Mouse (Mus musculus): Measurements from ENCODE around the gene Fez1.
A peak's percentile ranks its signal among the peaks of the same experiment; 100 is the strongest.

Gene Fez1

GRCm38 (mm10) chr9:36833914-36834313 is 12.2 kb downstream of the Fez1 start:
- no peak for DNase-seq (ENCODE audit: low read depth)

GRCm38 (mm10) chr9:36846346-36846745 is 24.7 kb downstream of the Fez1 start:
- DNase-seq (ENCODE audit: low read depth): no peak

GRCm38 (mm10) chr9:36848661-36849060 is 27.0 kb downstream of the Fez1 start:
- DNase-seq (ENCODE audit: low read depth): no peak

- DNase-seq (ENCODE audit: low read depth): no peak
These were observed 28.4 kb downstream of the Fez1 start for GRCm38 (mm10) chr9:36850091-36850490.

DNA sequence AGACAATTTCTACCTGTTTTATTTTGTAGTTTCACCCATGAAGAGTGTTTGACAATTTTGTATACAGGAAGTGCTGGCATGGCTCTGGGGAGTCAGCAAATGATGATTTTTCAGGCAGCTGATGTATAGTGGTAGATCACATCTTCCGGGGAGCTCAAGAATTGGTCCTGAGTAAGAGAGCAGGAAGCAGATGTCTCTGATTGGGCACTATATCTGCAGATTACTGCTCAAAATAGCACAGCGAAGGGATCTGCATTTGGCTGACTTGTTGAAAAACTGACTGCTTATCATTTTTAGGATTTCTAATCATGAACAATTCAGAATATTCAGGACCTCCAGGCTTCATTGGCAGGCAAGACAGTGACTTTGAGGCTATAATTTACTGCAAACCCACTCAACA is 30.5 kb downstream of the Fez1 start:
- DNase-seq (ENCODE audit: low read depth): no peak

DNA sequence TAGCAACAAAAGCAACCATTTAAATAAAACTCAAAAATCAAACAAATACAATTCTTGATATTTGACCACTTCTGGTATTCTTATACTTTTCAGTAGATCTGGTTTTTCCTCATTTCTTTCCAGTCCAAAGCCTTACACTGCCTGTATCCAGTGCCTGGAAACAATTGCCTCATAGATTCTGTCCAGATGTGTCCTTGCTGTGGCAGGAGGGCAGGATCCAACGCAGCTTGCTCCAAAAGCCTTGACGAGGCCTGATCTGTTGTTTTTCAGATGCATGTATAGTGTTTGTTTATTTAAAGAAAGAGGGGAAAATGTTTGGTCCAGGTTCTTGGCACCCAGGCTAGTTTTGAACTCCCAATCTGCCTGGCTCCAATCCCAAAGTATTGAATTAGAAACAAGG is 34.7 kb downstream of the Fez1 start:
- no peak for DNase-seq (ENCODE audit: low read depth)

DNA sequence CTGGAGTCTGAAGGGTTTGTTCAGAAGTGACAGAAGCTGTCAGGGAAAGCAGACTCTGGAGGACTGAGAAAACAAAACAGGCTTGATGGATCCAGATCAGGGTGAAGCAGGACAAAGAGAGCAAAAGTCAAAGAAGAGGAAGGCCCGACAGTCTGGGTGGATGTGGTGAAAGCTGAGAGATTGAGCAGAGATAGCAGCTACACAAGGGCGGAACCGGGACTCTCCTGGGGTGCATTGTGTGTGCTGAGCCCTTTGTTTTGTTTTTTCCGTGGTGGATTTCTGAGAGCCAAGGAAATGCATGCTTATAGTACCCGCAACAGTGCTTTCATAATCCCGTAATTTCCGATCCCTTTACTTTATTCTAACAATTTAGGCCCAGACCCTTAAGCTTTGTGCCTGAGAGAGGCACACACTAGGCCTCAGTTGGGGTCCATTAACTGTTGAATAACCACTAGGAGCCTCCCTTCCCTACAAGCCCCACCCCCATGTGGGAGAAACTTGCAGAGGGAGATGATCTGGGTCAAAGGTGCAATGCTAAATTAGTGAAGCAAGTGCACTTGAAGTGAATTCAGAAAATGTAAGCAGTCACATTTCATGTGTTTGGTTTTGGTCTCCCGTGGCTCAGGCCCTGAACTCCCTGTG is 35.9 kb downstream of the Fez1 start:
- no peak for DNase-seq (ENCODE audit: low read depth)

- DNase-seq (ENCODE audit: low read depth): no peak
These were observed 37.0 kb downstream of the Fez1 start for GRCm38 (mm10) chr9:36858677-36859076.

DNA sequence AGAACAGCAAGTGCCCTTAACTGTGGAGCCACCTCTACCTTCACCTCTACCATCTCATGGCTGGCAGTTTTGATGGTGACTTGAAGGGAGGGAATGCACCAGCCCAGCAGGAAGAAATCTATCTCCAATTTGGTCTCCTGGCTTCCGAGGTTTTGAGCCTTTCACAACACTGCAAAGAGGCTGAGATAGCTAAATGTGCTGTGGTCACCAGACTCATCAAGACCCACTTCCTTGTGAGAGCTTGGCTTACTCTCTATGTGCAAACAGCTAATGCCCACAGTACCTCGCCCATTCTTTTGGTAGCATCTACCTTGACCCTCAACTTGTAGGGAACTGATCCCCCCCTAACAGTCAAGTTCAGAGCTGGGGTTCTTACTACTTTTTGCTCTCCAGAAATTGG is 40.9 kb downstream of the Fez1 start:
- DNase-seq (ENCODE audit: low read depth): no peak

DNA sequence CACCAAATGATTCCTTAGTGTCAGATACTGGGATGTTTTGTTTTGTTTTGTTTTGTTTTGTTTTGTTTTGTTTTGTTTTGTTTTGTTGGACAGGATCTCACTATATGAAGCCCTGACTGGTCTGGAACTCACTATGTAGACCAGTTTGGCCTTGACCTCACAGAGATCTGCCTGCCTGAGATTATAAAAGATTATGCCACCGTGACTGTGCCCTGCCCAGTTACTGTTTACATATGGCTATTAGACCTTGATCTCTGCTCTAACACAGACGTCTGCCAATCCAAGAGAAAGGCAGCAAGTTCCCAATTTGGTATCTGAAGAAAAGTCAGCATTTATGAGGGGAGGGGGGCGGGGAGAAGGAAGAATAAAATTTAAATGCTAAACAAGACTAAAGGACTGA is 42.0 kb downstream of the Fez1 start:
- DNase-seq (ENCODE audit: low read depth): no peak

DNA sequence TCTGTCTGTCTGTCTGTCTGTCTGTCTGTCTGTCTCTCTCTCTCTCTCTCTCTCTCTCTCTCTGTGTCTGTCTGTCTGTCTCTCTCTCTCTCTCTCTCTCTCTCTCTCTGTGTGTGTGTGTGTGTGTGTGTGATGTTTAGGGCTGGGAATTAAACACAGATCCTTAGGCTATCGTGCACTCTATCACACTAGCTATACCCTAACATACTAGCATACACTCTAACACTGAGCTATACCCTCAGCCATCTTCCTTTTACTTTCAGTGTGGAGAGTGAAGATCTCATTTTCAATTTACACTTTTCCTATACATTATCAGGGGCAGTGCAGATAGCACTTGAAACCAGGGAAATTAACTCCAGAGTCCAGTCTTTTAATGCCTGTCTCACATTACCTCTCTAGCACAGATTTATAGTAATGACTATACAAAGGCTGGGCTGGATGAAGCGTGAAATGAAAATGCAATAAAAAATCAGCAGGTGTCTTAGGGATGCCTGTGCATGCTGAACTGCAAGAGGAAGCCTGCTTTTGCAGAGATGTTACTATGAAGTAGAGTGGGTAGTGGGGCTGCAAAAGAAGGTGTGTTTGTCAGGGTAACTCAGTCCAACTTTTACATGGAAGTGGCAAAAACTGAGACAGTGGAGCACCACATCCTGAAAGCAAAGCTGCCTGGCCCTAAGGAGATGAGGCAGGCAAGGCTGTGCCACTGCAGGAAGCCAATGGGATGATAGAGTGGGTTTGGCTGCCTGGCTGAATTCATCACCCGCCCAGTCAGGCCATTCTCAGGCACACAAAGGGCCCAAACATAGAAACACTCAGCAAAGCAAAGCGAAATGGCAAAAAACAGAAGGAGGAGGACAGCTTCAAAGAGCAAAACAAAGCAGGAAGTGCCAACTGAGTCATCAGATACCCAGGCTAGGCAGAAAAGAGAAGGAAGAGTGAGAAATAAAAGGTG is 43.5 kb downstream of the Fez1 start:
- no peak for DNase-seq (ENCODE audit: low read depth)

DNA sequence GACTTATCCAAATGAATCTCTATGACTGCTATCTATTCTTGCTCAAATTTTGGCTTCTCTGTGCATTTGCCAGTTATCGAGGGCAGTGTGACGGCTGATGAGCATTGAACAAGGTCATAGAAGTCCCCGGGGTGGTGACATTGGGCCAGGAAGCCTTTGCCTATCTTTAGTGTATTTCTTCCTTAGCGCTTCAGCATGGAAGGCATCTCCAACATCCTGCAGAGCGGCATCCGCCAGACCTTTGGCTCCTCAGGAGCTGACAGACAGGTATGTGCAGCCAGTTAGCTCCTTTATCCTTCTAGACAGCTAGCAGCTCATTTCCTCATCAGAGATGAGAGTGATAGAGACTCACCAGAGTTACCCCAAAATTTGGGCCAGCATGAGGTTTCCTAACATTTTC is 47.0 kb downstream of the Fez1 start:
- DNase-seq (ENCODE audit: low read depth): no peak

DNA sequence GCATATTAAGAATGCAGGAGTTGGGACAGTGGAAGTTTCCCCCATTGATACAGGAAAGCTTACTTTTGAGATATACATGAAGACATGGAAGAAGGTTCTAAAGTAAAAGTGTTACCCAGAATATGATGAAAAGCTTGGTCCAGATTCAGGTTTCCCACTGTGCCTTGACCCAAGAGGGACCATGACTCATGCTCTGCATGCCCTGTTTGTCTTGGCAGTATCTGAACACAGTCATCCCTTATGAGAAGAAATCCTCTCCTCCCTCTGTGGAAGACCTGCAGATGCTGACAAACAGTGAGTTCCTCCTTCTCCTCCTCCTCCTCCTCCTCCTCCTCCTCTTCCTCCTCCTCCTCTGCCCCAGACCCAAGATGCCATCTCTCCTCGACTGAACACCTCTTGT is 48.6 kb downstream of the Fez1 start:
- no peak for DNase-seq (ENCODE audit: low read depth)

DNA sequence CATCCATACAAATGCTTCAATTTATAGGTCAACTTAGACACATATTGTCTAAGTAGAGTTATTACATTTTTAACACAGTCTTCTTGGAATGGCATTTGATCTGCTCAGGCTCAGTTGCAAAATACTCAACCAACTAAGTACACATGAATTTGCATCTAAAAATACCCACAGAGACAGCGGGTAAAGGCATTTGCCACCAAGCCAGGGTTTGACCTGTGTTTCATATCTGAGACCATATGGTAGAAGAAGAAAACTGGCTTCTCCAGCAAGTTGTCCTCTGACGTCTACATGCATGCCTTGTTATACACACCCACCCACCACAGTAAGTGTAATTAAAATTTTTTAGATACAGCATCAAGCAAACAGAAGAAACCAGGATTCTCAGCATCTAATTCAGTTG is 52.1 kb downstream of the Fez1 start:
- no peak for DNase-seq (ENCODE audit: low read depth)

GRCm38 (mm10) chr9:36876313-36876712 is 54.6 kb downstream of the Fez1 start:
- DNase-seq (ENCODE audit: low read depth): no peak

GRCm38 (mm10) chr9:36876787-36877186 is 55.1 kb downstream of the Fez1 start:
- no peak for DNase-seq (ENCODE audit: low read depth)

DNA sequence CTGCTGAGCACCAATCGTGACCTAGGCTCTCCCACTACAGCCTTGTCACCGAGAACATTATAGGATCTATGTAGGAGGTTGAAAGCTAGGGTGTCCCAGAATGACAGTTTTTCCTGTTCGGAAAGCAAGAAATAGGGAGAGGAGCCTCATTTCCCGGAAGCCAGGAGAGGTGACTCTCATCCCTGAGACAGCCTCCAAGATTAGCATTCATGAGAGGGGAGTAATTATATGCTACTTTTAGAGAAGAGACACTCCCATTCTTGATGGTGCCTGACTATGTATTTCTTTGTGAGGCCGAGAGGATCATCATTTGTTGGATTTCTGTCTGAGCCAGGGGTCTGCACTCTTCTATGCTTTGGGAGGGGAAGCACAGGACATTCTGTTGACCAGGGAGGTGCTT is 60.0 kb downstream of the Fez1 start:
- DNase-seq (ENCODE audit: low read depth): no peak

DNA sequence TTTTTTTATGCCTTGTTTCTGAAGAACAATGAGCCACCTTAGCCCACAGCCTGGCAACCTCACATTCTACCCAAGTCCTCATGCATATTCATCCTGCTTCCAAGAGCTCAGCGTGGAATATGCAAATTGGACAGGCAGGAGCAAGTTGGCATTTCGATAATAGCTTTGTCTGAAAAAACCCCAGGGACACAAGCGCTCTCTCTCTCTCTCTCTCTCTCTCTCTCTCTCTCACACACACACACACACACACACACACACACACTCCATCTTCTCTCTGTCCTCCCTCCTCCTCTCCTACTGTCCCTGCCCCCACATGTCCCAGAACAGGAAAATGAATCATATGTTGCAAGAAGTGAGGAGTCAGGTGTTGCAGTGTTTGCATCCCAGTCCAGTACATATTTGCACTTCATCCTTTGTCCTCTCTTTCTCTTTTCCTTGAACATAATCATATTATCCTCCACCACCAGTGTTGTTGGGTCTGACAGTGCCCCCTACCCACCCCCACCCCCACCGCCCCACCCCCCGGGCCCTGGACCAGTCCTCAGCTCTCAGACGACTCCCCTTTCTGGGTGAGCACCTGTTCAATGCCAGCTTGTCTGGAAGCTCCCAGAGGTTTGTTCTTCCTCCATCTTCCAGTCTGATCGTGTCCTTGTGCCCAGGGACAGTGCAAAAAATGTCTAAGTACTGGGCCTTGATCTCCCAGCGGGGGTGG is 60.5 kb downstream of the Fez1 start:
- no peak for DNase-seq (ENCODE audit: low read depth)

DNA sequence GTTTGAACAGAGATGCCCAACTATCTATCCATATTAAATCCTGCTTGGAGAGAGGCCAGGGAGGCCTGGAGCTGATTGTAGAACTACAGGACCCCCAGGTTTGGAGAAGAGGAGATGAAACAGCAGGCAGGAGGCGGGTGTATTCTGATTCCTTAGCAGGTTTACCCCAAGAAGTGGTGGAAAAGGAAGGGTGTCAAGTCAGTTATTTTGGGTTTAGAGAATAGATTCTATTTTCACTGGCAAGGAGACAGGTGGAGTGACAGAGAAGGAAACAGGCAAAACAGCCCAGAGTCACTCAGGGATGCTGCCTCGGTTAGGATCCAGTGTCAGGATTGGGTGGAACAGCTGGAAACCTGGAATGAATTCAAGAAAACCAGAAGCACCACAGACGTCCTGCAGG is 61.9 kb downstream of the Fez1 start:
- DNase-seq (ENCODE audit: low read depth): no peak

- DNase-seq (ENCODE audit: low read depth): peak; percentile 4
These were observed 63.6 kb downstream of the Fez1 start for GRCm38 (mm10) chr9:36885237-36885636.

DNA sequence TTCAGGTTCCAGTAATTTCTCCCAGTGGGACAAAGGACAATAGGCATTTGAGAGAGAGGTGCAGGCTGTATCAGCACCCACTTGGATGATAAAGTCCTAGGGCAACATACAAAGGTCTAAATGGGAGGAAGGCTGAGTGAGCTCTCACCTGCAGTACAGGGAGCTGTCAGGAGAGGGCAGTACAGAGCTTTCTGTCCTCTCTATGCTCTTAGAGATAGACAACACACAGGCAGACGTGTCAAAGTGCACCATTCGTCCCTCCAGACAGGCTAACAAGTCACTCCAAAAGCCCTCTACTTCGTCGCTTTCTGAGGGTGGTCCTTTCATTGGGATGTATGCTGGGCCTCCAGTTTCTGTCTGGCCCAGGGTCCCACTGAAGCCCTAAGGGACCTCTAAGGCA is 68.9 kb downstream of the Fez1 start:
- peak; percentile 29 for DNase-seq (ENCODE audit: low read depth)

GRCm38 (mm10) chr9:36893413-36893990 is 71.8 kb downstream of the Fez1 start:
- no peak for DNase-seq (ENCODE audit: low read depth)

DNA sequence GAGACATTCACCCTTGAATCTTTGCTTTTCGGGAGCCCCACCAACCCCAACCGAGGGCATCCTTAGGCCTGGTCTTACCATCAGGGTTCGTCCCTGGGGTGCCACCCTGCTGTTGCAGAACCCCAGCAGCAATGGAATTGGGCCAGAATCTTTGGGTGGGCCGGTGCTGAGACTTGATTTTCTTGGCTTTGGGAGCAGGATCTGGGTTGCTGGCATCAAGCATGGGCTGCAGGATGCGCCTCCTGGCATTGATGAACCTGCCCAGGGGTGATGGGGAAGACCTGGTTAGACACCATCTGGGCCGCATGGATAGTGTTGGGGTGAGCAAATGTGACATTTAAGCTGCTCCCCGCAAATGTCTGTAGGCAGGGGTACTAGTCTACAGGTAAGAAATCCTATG is 72.6 kb downstream of the Fez1 start:
- no peak for DNase-seq (ENCODE audit: low read depth)
